Mouse (Mus musculus): ENCODE measurements around the gene Gabrr2.

DNA sequence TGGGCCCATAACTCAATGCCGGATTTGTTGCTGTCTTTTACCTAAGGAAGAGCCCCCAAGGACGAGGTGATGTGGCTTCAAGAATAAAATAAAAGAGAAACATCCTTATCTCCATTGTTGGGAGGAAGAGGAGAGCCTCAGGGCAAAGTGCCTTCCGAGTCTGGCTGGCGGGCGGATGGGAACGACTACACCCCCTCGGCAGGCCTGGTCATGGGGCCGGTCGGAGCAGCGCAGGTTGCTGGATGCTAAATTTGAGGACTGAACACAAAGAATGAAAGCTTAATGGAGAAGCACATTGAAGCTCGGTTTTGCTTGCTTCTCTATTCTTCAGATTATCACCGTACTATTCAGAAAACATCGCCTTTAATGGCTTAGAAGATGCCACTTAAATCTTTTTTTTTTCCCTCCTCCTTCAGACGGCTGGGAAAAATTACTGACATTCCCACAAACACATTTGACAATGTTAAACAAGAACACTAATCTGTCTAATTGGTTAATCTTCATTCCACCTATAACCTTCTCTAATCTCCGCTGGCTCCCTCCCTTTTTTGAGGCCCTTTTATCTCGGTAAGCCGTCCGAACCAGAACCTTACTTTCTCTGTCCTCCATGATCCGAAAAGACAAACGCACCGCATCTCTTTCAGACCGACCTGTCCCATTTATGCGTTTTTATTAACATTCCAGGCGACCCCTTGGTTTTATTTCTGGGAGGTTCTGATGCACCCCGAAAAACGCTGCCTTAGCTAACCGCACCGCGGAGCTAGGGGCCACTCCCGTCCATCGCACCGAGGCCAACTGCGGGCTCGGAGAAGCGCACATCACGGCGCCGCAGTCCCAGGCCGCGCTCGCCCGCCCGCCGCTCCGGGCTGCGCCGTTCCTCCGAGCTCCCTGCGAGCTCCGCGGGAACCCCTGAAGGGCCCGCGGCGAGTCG is 32.3 kb upstream of the Gabrr2 start:
- TF ChIP-seq CTCF (IDR thresholded peaks at IDR 0.05; ENCODE audit: control insufficient read depth, insufficient read depth, insufficient read length) (no peak), MYOD1 (IDR thresholded peaks at IDR 0.05; ENCODE audit: control insufficient read depth, insufficient read length, low read depth) (no peak), CEBPB (IDR thresholded peaks at IDR 0.05; ENCODE audit: low read depth) (no peak), MYOG (IDR thresholded peaks at IDR 0.05; ENCODE audit: control insufficient read depth, extremely low read depth, insufficient read length) (no peak), USF1 (IDR thresholded peaks at IDR 0.05; ENCODE audit: low read depth) (no peak)
